Mouse (Mus musculus) NIH3T3 (cell line): ENCODE measurements around the gene Hephl1.
A peak's percentile ranks its signal among the peaks of the same experiment; 100 is the strongest.
"Not testable (repeated sequence)": the region's sequence is repeated elsewhere in the genome, so short reads cannot be mapped to it uniquely, and the experiment has no call there.

Experiments
- DNase-seq: peaks from one replicate; pipeline ENCODE4 v3.0.0-alpha.2; 2012; ENCODE audit warnings: low read depth

Gene Hephl1

GRCm38 (mm10) chr9:15112008-15112407, at the start of gene Hephl1:
TSS of gene Hephl1 (minus strand) at chr9:15112108.
- no peak for DNase-seq

- DNase-seq: no peak
Measured at GRCm38 (mm10) chr9:15149246-15149926, 37.5 kb upstream of the Hephl1 start.

GRCm38 (mm10) chr9:15140546-15140945, 28.6 kb upstream of the Hephl1 start:
- DNase-seq: no peak

GRCm38 (mm10) chr9:15125897-15126296, 14.0 kb upstream of the Hephl1 start:
- no peak for DNase-seq

GRCm38 (mm10) chr9:15122431-15122830, 10.5 kb upstream of the Hephl1 start:
- no peak for DNase-seq

- no peak for DNase-seq
Measured at GRCm38 (mm10) chr9:15120841-15121358, 9.0 kb upstream of the Hephl1 start.

- no peak for DNase-seq
Measured at GRCm38 (mm10) chr9:15120209-15120608, 8.3 kb upstream of the Hephl1 start.

- DNase-seq: no peak
Measured at GRCm38 (mm10) chr9:15119515-15119914, 7.6 kb upstream of the Hephl1 start.

GRCm38 (mm10) chr9:15116165-15116564, 4.3 kb upstream of the Hephl1 start:
- DNase-seq: no peak

- DNase-seq: no peak
Measured at GRCm38 (mm10) chr9:15114102-15114501, 2.2 kb upstream of the Hephl1 start.

GRCm38 (mm10) chr9:15108101-15108500, 3.8 kb downstream of the Hephl1 start:
- DNase-seq: no peak

- DNase-seq: no peak
Measured at GRCm38 (mm10) chr9:15105136-15105535, 6.8 kb downstream of the Hephl1 start.

- no peak for DNase-seq
Measured at GRCm38 (mm10) chr9:15103579-15104300, 8.2 kb downstream of the Hephl1 start.

- DNase-seq: peak; percentile 17
Measured at GRCm38 (mm10) chr9:15101531-15102161, 10.3 kb downstream of the Hephl1 start.

GRCm38 (mm10) chr9:15098421-15098820, 13.5 kb downstream of the Hephl1 start:
- DNase-seq: not testable (repeated sequence)

- DNase-seq: no peak
Measured at GRCm38 (mm10) chr9:15097172-15097571, 14.7 kb downstream of the Hephl1 start.

- DNase-seq: no peak
Measured at GRCm38 (mm10) chr9:15096161-15096560, 15.7 kb downstream of the Hephl1 start.

GRCm38 (mm10) chr9:15095206-15095605, 16.7 kb downstream of the Hephl1 start:
- DNase-seq: peak; percentile 5

GRCm38 (mm10) chr9:15068686-15069295, 43.1 kb downstream of the Hephl1 start:
- peak; percentile 91 for DNase-seq

GRCm38 (mm10) chr9:15067995-15068685, 43.8 kb downstream of the Hephl1 start:
- DNase-seq: no peak

- DNase-seq: no peak
Measured at GRCm38 (mm10) chr9:15064176-15064575, 47.7 kb downstream of the Hephl1 start.

GRCm38 (mm10) chr9:15060847-15061246, 51.1 kb downstream of the Hephl1 start:
- no peak for DNase-seq
